Mouse (Mus musculus) small intestine, adult 2 months (tissue): ENCODE data around the gene Slc16a9.

Experiments
- CTCF ChIP-seq: fragments of 200-500 bp; IDR thresholded peaks from 2 replicates; pipeline ENCODE4 v1.5.1; 2012; ENCODE audit warnings: low read depth, mild to moderate bottlenecking, control low read depth, inconsistent platforms, low read length, moderate library complexity, mixed read lengths; ENCODE audit not compliant: insufficient replicate concordance, insufficient read length; ENCODE audit errors: extremely low read depth
- POLR2A ChIP-seq: fragments of 200-500 bp; IDR thresholded peaks from 2 replicates; pipeline ENCODE4 v1.6.1; 2012; ENCODE audit warnings: low read depth, mild to moderate bottlenecking, control low read depth, inconsistent platforms, low read length, moderate library complexity

GRCm38 (mm10) chr10:70237936-70238335 is 7.0 kb upstream of the Slc16a9 start:
- TF ChIP-seq CTCF: no peak
- no peak for TF ChIP-seq POLR2A
